Mouse (Mus musculus) MEL (cell line): Measurements from ENCODE around the gene Klf3. TPM values are rescaled to one million over a fixed set of nuclear protein-coding genes. Genes with fewer than 3 reads are reported as not detected.

Experiments used
- DNase-seq: peaks from one replicate; pipeline ENCODE4 v3.0.0; 2011; ENCODE audit warnings: low read depth, low spot score
- H3K27ac ChIP-seq: 2 replicates; pipeline ENCODE4 v1.5.1; 2012; ENCODE audit warnings: low read depth, mild to moderate bottlenecking, control low read depth, low read length, moderate library complexity; ENCODE audit not compliant: control insufficient read depth
- H3K27me3 ChIP-seq, 2 experiments: fragments of 150-350 bp in 1 of 2; sonication (generic) in 1 of 2; 2 replicates each; pipeline ENCODE4 v1.6.1; 2012; ENCODE audit warnings: low read length in 2 of 2, mild to moderate bottlenecking in 2 of 2, improper control_type of control experiment in 1 of 2, moderate library complexity in 1 of 2; ENCODE audit not compliant: insufficient read depth in 2 of 2, control insufficient read depth in 1 of 2
- H3K36me3 ChIP-seq, 2 experiments: 2 replicates each; pipeline ENCODE4 v1.6.1; 2012 to 2014; ENCODE audit warnings: low read length in 2 of 2, improper control_type of control experiment in 1 of 2, inconsistent platforms in 1 of 2, mild to moderate bottlenecking in 1 of 2; ENCODE audit not compliant: insufficient read depth in 2 of 2, control insufficient read depth in 1 of 2
- H3K4me1 ChIP-seq, 2 experiments: fragments of 150-350 bp in 1 of 2; sonication (generic) in 1 of 2; 2 replicates each; pipeline ENCODE4 v1.6.1; 2012; ENCODE audit warnings: low read length in 2 of 2, improper control_type of control experiment in 1 of 2, mild to moderate bottlenecking in 1 of 2; ENCODE audit not compliant: insufficient read depth in 2 of 2, control insufficient read depth in 1 of 2
- H3K4me3 ChIP-seq, 2 experiments: fragments of 150-350 bp in 1 of 2; sonication (generic) in 1 of 2; 2 replicates each; pipeline ENCODE4 v1.5.1; 2012; ENCODE audit warnings: low read depth in 2 of 2, low read length in 2 of 2, mild to moderate bottlenecking in 2 of 2, moderate library complexity in 2 of 2, control low read depth in 1 of 2, improper control_type of control experiment in 1 of 2; ENCODE audit not compliant: control insufficient read depth in 1 of 2, insufficient read depth in 1 of 2
- H3K79me2 ChIP-seq: 2 replicates; pipeline ENCODE4 v1.6.1; 2012; ENCODE audit warnings: mild to moderate bottlenecking, low read length, moderate library complexity; ENCODE audit not compliant: control insufficient read depth, poor library complexity, insufficient read depth
- H3K9ac ChIP-seq: 2 replicates; pipeline ENCODE4 v1.6.1; 2012; ENCODE audit warnings: low read depth, mild to moderate bottlenecking, control low read depth, low read length, moderate library complexity; ENCODE audit not compliant: control insufficient read depth, poor library complexity, severe bottlenecking
- H3K9me3 ChIP-seq: fragments of 150-350 bp; sonication (generic); replicated peaks from 2 replicates; pipeline ENCODE4 v1.6.1; 2012; ENCODE audit warnings: mild to moderate bottlenecking, low read length, improper control_type of control experiment, moderate library complexity; ENCODE audit not compliant: insufficient read depth
- BHLHE40 ChIP-seq: IDR thresholded peaks from 2 replicates; pipeline ENCODE4 v1.6.1; 2012; ENCODE audit warnings: low read depth, mild to moderate bottlenecking, inconsistent platforms, low read length, improper control_type of control experiment, borderline replicate concordance
- CHD2 ChIP-seq: IDR thresholded peaks from 2 replicates; pipeline ENCODE4 v1.6.1; 2011; ENCODE audit warnings: low read length, improper control_type of control experiment
- CTCF ChIP-seq, 3 experiments: IDR thresholded peaks in 2 of 3; conservative IDR thresholded peaks in 1 of 3; 2 replicates each; pipeline ENCODE4 v1.5.1; 2011 to 2012; ENCODE audit warnings: low read length in 3 of 3, low read depth in 2 of 3, mild to moderate bottlenecking in 2 of 3, improper control_type of control experiment in 1 of 3, inconsistent platforms in 1 of 3, mixed read lengths in 1 of 3, moderate library complexity in 1 of 3; ENCODE audit not compliant: control insufficient read depth in 1 of 3, insufficient read depth in 1 of 3, poor library complexity in 1 of 3, severe bottlenecking in 1 of 3
- E2F4 ChIP-seq: IDR thresholded peaks from 2 replicates; pipeline ENCODE4 v1.6.1; 2011; ENCODE audit warnings: low read depth, low read length, improper control_type of control experiment, borderline replicate concordance
- ELF1 ChIP-seq: IDR thresholded peaks from 2 replicates; pipeline ENCODE4 v1.6.1; 2014; ENCODE audit warnings: low read depth, mild to moderate bottlenecking, inconsistent platforms, low read length, improper control_type of control experiment, moderate library complexity
- EP300 ChIP-seq, 2 experiments: IDR thresholded peaks; 2 replicates each; pipeline ENCODE4 v1.6.1; 2011; ENCODE audit warnings: improper control_type of control experiment in 2 of 2, low read length in 2 of 2, low read depth in 1 of 2, mild to moderate bottlenecking in 1 of 2
- ETS1 ChIP-seq: IDR thresholded peaks from 2 replicates; pipeline ENCODE4 v1.6.1; 2012; ENCODE audit warnings: low read depth, mild to moderate bottlenecking, inconsistent platforms, low read length, improper control_type of control experiment, moderate library complexity
- GABPA ChIP-seq: IDR thresholded peaks from 2 replicates; pipeline ENCODE4 v1.6.1; 2012; ENCODE audit warnings: low read depth, mild to moderate bottlenecking, inconsistent platforms, low read length, improper control_type of control experiment, moderate library complexity
- HCFC1 ChIP-seq: IDR thresholded peaks from 2 replicates; pipeline ENCODE4 v1.6.1; 2012; ENCODE audit warnings: low read depth, mild to moderate bottlenecking, inconsistent platforms, low read length, improper control_type of control experiment, moderate library complexity
- MAFK ChIP-seq: IDR thresholded peaks from 2 replicates; pipeline ENCODE4 v1.6.1; 2011; ENCODE audit warnings: low read depth, mild to moderate bottlenecking, low read length, improper control_type of control experiment, borderline replicate concordance
- MAX ChIP-seq: IDR thresholded peaks from 2 replicates; pipeline ENCODE4 v1.6.1; 2011; ENCODE audit warnings: low read length, improper control_type of control experiment
- MAZ ChIP-seq: IDR thresholded peaks from 2 replicates; pipeline ENCODE4 v1.6.1; 2012; ENCODE audit warnings: low read depth, mild to moderate bottlenecking, inconsistent platforms, low read length, improper control_type of control experiment
- MEF2A ChIP-seq: IDR thresholded peaks from 2 replicates; pipeline ENCODE4 v1.6.1; 2014; ENCODE audit warnings: low read depth, mild to moderate bottlenecking, inconsistent platforms, low read length, improper control_type of control experiment; ENCODE audit not compliant: poor library complexity, insufficient replicate concordance, severe bottlenecking; ENCODE audit errors: extremely low read depth
- MXI1 ChIP-seq: IDR thresholded peaks from 2 replicates; pipeline ENCODE4 v1.6.1; 2011; ENCODE audit warnings: mild to moderate bottlenecking, low read depth, low read length, improper control_type of control experiment
- MYB ChIP-seq: IDR thresholded peaks from 2 replicates; pipeline ENCODE4 v1.6.1; 2011; ENCODE audit warnings: mild to moderate bottlenecking, low read depth, low read length, improper control_type of control experiment
- MYC ChIP-seq: IDR thresholded peaks from 2 replicates; pipeline ENCODE4 v1.6.1; 2011; ENCODE audit warnings: low read depth, mild to moderate bottlenecking, low read length, improper control_type of control experiment, moderate library complexity
- NRF1 ChIP-seq: IDR thresholded peaks from 2 replicates; pipeline ENCODE4 v1.6.1; 2014; ENCODE audit warnings: low read depth, mild to moderate bottlenecking, inconsistent platforms, low read length, improper control_type of control experiment, moderate library complexity; ENCODE audit not compliant: poor library complexity, insufficient read depth, severe bottlenecking
- TAL1 ChIP-seq: IDR thresholded peaks from 2 replicates; pipeline ENCODE4 v1.6.1; 2012; ENCODE audit warnings: mild to moderate bottlenecking, inconsistent platforms, low read length, moderate library complexity, mixed read lengths
- TBP ChIP-seq: IDR thresholded peaks from 2 replicates; pipeline ENCODE4 v1.8.0; 2011; ENCODE audit warnings: low read depth, low read length, improper control_type of control experiment
- TCF12 ChIP-seq: IDR thresholded peaks from 2 replicates; pipeline ENCODE4 v1.6.1; 2014; ENCODE audit warnings: low read depth, mild to moderate bottlenecking, inconsistent platforms, low read length, improper control_type of control experiment, moderate library complexity
- USF2 ChIP-seq, 2 experiments: IDR thresholded peaks; 2 replicates each; pipeline ENCODE4 v1.6.1; 2011 to 2012; ENCODE audit warnings: improper control_type of control experiment in 2 of 2, low read length in 2 of 2, borderline replicate concordance in 1 of 2, inconsistent platforms in 1 of 2, low read depth in 1 of 2, mild to moderate bottlenecking in 1 of 2; ENCODE audit not compliant: insufficient read depth in 1 of 2
- ZKSCAN1 ChIP-seq: IDR thresholded peaks from 2 replicates; pipeline ENCODE4 v1.6.1; 2012; ENCODE audit warnings: low read depth, mild to moderate bottlenecking, inconsistent platforms, low read length, improper control_type of control experiment, moderate library complexity
- ZMIZ1 ChIP-seq: IDR thresholded peaks from 2 replicates; pipeline ENCODE4 v1.6.1; 2012; ENCODE audit warnings: low read depth, mild to moderate bottlenecking, inconsistent platforms, low read length, improper control_type of control experiment, moderate library complexity
- polyA plus RNA-seq, 2 experiments: library from polyadenylated mRNA; stranded (reverse) in 1 of 2; unstranded in 1 of 2; fragments of >175 nt in 1 of 2; fragments of >200 nt in 1 of 2; gene quantifications; 2 replicates each; pipeline versions ENCODE4 v1.2.1 to v1.2.4; 2012; ENCODE audit warnings: low replicate concordance in 2 of 2, low read depth in 1 of 2; ENCODE audit not compliant: insufficient read length in 2 of 2, insufficient read depth in 1 of 2, missing spikeins in 1 of 2
- total RNA-seq: library from RNA; depleted of rRNA; stranded (reverse); fragments of 300-350 nt; gene quantifications from 2 replicates; pipeline ENCODE4 v1.2.3, GENCODE M21; 2012

Klf3 gene
- total and polyA plus RNA-seq, 3 experiments, result 7.1 to 72.2 (median 39.7) TPM

GRCm38 (mm10) chr5:64816974-64817296 is 13.7 kb downstream of the Klf3 start:
- Histone ChIP-seq H3K79me2 (peaks cover 9% of the 10 kb centered on the region), H3K27ac (no peak overlapping the region), H3K4me1 (no peaks in the 10 kb centered on the region), H3K9me3 (no peaks in the 10 kb centered on the region), H3K4me3 (no peak overlapping the region), H3K36me3 (peaks cover 3 to 6% of the 10 kb centered on the region in 2 experiments; a peak in 3 of 4 replicates), H3K9ac (no peak overlapping the region), H3K27me3 (no peaks in the 10 kb centered on the region)
- TF ChIP-seq GABPA (no peak), E2F4 (no peak), MAFK (no peak), TCF12 (no peak), USF2 (IDR thresholded peaks at IDR 0.05; ENCODE audit: borderline replicate concordance in 1 of 2, insufficient read depth in 1 of 2, low read depth in 1 of 2, low read length in 2 of 2) (no peak), MAX (no peak), MYC (no peak)
- DNase-seq, result no peak

GRCm38 (mm10) chr5:64819390-64819789 is 16.2 kb downstream of the Klf3 start:
- no peaks in the 10 kb centered on the region for H3K9me3 ChIP-seq
- TF ChIP-seq ETS1 (no peak), HCFC1 (no peak), CHD2 (no peak), BHLHE40 (no peak)
- TF ChIP-seq, all 39 proteins: peak for 0
- H3K36me3 ChIP-seq, result peaks cover 0 to 11% of the 10 kb centered on the region in 2 experiments; a peak in 2 of 4 replicates
- H3K4me3 ChIP-seq, result no peak overlapping the region
- no peak for DNase-seq
- H3K27me3 ChIP-seq, result no peaks in the 10 kb centered on the region
- no peak overlapping the region for H3K27ac ChIP-seq
- H3K9ac ChIP-seq, result no peak overlapping the region
- H3K4me1 ChIP-seq, result no peaks in the 10 kb centered on the region
- H3K79me2 ChIP-seq, result 0 out of 2 replicates have a peak, but pooled peaks cover 1% of the 10 kb centered on the region

GRCm38 (mm10) chr5:64820138-64820537 is 16.9 kb downstream of the Klf3 start:
- no peak overlapping the region for H3K4me3 ChIP-seq
- H3K79me2 ChIP-seq, result no peaks in the 10 kb centered on the region
- H3K9me3 ChIP-seq, result no peaks in the 10 kb centered on the region
- TF ChIP-seq MEF2A (no peak), CTCF (IDR thresholded peaks at IDR 0.05 in 2 of 3, conservative IDR thresholded peaks at IDR 0.05 in 1 of 3; ENCODE audit: control insufficient read depth in 1 of 3, insufficient read depth in 1 of 3, low read depth in 2 of 3, low read length in 3 of 3, poor library complexity in 1 of 3, severe bottlenecking in 1 of 3) (no peak), TCF12 (no peak), ZKSCAN1 (no peak), MAZ (no peak), ELF1 (no peak), ZMIZ1 (no peak), MXI1 (no peak), TBP (no peak), EP300 (IDR thresholded peaks at IDR 0.05; ENCODE audit: low read depth in 1 of 2, low read length in 2 of 2) (no peak), TAL1 (no peak), MYB (no peak), ETS1 (no peak), NRF1 (no peak)
- TF ChIP-seq, all 39 proteins: peak for 0
- no peak overlapping the region for H3K9ac ChIP-seq
- H3K4me1 ChIP-seq, result no peaks in the 10 kb centered on the region
- H3K36me3 ChIP-seq, result peaks cover 0 to 18% of the 10 kb centered on the region in 2 experiments; a peak in 2 of 4 replicates
- no peak for DNase-seq
- no peaks in the 10 kb centered on the region for H3K27me3 ChIP-seq
- H3K27ac ChIP-seq, result no peak overlapping the region
